Mouse (Mus musculus): ENCODE results near the gene Nop56. TPM values are rescaled to one million over a fixed set of nuclear protein-coding genes. Genes with fewer than 3 reads are reported as not detected.

The Nop56 gene
- polyA plus RNA-seq, 1 experiment from 2014 or later = 178 TPM

DNA sequence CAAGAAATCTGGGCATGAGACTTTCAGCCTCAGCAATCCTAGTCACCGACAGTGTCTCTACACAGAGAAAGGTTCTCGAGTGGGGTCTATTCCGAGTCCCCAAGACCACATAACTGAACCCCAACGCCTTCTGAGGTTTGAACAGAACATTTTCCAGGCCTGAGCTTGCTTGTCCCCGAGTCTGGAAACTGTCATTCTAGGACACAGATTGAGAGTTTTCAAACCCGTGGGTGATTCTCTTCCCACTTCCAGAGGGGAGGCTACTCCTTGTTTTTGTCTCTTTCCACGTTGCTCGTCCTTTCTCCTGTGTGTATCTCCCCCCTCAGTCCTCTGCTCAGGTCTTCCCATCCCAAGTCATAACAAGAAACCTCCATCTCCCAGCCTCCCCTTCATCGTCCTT lies 23.4 kb downstream of the Nop56 start:
- Histone ChIP-seq H3K4me3 (replicated peaks; ENCODE audit: low read depth, low read length) (no peak overlapping the region), H3K4me1 (replicated peaks; ENCODE audit: insufficient read depth, low read length) (peaks cover 8% of the 10 kb centered on the region; the same call in 1 of the 2 replicates), H3K9ac (ENCODE audit: low read depth, low read length) (no peak overlapping the region), H3K27ac (no peak overlapping the region), H3K9me3 (replicated peaks; ENCODE audit: low read length) (no peaks in the 10 kb centered on the region), H3K36me3 (ENCODE audit: insufficient read depth, low read length) (0 out of 2 replicates have a peak, but pooled peaks cover 3% of the 10 kb centered on the region), H3K4me2 (ENCODE audit: low read length) (no peak overlapping the region), H3K27me3 (ENCODE audit: insufficient read depth, low read length) (no peaks in the 10 kb centered on the region)
- DNase-seq (ENCODE audit: low spot score) = no peak
- TF ChIP-seq CTCF (IDR thresholded peaks at IDR 0.05; ENCODE audit: low read depth) = no peak
- no peak for ATAC-seq (replicated peaks; ENCODE audit: low FRiP score, low read depth)
- WGBS = 79% methylated on average over 9 of the region's 9 CpGs

DNA sequence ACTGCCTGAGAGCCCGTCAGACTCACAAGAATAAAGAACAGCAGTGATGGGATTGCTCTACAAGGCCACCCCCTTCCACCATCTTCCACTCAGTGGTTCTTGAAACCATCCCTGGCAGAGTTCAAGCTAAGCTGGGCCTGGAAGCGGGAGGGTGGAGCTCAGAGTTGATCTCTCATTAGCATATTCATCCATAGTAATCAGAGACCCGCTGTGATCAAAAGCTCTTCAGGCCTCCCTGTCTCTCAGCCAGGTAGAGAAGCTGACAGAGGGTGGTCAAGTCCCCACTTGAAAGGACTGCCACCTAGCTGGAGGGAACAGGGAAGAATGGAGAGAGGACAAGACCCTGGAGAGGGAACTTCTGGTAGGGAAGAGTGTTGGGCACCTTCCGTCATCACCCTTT lies 28.8 kb downstream of the Nop56 start:
- no peaks in the 10 kb centered on the region for H3K4me1 ChIP-seq (replicated peaks; ENCODE audit: insufficient read depth, low read length)
- H3K36me3 ChIP-seq (ENCODE audit: insufficient read depth, low read length) = 0 out of 2 replicates have a peak, but pooled peaks cover 3% of the 10 kb centered on the region
- H3K4me3 ChIP-seq (replicated peaks; ENCODE audit: low read depth, low read length) = no peak overlapping the region
- DNase-seq (ENCODE audit: low spot score) = no peak
- H3K9ac ChIP-seq (ENCODE audit: low read depth, low read length) = no peak overlapping the region
- H3K27me3 ChIP-seq (ENCODE audit: insufficient read depth, low read length) = no peaks in the 10 kb centered on the region
- no peak overlapping the region for H3K4me2 ChIP-seq (ENCODE audit: low read length)
- H3K27ac ChIP-seq = no peak overlapping the region
- TF ChIP-seq CTCF (IDR thresholded peaks at IDR 0.05; ENCODE audit: low read depth) = no peak
- no peak for ATAC-seq (replicated peaks; ENCODE audit: low FRiP score, low read depth)
- WGBS = 63% methylated on average over 4 of the region's 4 CpGs
- no peaks in the 10 kb centered on the region for H3K9me3 ChIP-seq (replicated peaks; ENCODE audit: low read length)

- Histone ChIP-seq H3K36me3 (ENCODE audit: insufficient read depth, low read length) (no peaks in the 10 kb centered on the region), H3K4me1 (replicated peaks; ENCODE audit: insufficient read depth, low read length) (no peaks in the 10 kb centered on the region), H3K9ac (ENCODE audit: low read depth, low read length) (no peak overlapping the region), H3K4me2 (ENCODE audit: low read length) (no peak overlapping the region), H3K4me3 (replicated peaks; ENCODE audit: low read depth, low read length) (no peak overlapping the region), H3K9me3 (replicated peaks; ENCODE audit: low read length) (no peaks in the 10 kb centered on the region), H3K27ac (no peak overlapping the region), H3K27me3 (ENCODE audit: insufficient read depth, low read length) (no peaks in the 10 kb centered on the region)
- 0 out of 2 replicates have a peak, but pooled peaks have one; percentile 5 for TF ChIP-seq CTCF (IDR thresholded peaks at IDR 0.05; ENCODE audit: low read depth)
- no peak for DNase-seq (ENCODE audit: low spot score)
- ATAC-seq (replicated peaks; ENCODE audit: low FRiP score, low read depth) = no peak
- 72% methylated on average over 1 of the region's 1 CpGs for WGBS
Observed at GRCm38 (mm10) chr2:130327057-130327456, 52.8 kb downstream of the Nop56 start.

Other genes starting within 250 kb of the Nop56 start
- not detected in 2 replicates for gene Tgm6, start 162.0 kb upstream of the Nop56 start, polyA plus RNA-seq (2015; fragmentation: Nextera tagmentation; extraction: Ambion mirVana)
- 497 and 532 TPM in 2 replicates for gene Snrpb, start 95.0 kb upstream of the Nop56 start, polyA plus RNA-seq (2015; fragmentation: Nextera tagmentation; extraction: Ambion mirVana)
- gene Tmc2, start 79.2 kb upstream of the Nop56 start, polyA plus RNA-seq (2015; fragmentation: Nextera tagmentation; extraction: Ambion mirVana) = not detected in 2 replicates
- gene Idh3b, start 10.1 kb downstream of the Nop56 start, polyA plus RNA-seq (2015; fragmentation: Nextera tagmentation; extraction: Ambion mirVana) = 245 and 257 TPM in 2 replicates
- 2.5 and 3.7 TPM in 2 replicates for gene Ebf4, start 20.7 kb downstream of the Nop56 start, polyA plus RNA-seq (2015; fragmentation: Nextera tagmentation; extraction: Ambion mirVana)
- 62.1 and 64.8 TPM in 2 replicates for gene Cpxm1, start 123.1 kb downstream of the Nop56 start, polyA plus RNA-seq (2015; fragmentation: Nextera tagmentation; extraction: Ambion mirVana)
- gene Gm28372, start 130.8 kb downstream of the Nop56 start, polyA plus RNA-seq (2015; fragmentation: Nextera tagmentation; extraction: Ambion mirVana) = not detected in 2 replicates
- not detected in 2 replicates for gene 1700020A23Rik, start 130.8 kb downstream of the Nop56 start, polyA plus RNA-seq (2015; fragmentation: Nextera tagmentation; extraction: Ambion mirVana)
- gene Tmem239, start 132.0 kb downstream of the Nop56 start, polyA plus RNA-seq (2015; fragmentation: Nextera tagmentation; extraction: Ambion mirVana) = not detected in 2 replicates
- gene Vps16, start 149.9 kb downstream of the Nop56 start, polyA plus RNA-seq (2015; fragmentation: Nextera tagmentation; extraction: Ambion mirVana) = 64.6 and 68.6 TPM in 2 replicates
- gene Pced1a, start 150.3 kb downstream of the Nop56 start, polyA plus RNA-seq (2015; fragmentation: Nextera tagmentation; extraction: Ambion mirVana) = 12.1 and 13.0 TPM in 2 replicates
- 72.9 and 80.3 TPM in 2 replicates for gene Ptpra, start 175.8 kb downstream of the Nop56 start, polyA plus RNA-seq (2015; fragmentation: Nextera tagmentation; extraction: Ambion mirVana)